Mouse (Mus musculus): ENCODE results near the gene Atp5l.
"Not testable (repeated sequence)": the region's sequence is repeated elsewhere in the genome, so short reads cannot be mapped to it uniquely, and the experiment has no call there.

Gene Atp5l

DNA sequence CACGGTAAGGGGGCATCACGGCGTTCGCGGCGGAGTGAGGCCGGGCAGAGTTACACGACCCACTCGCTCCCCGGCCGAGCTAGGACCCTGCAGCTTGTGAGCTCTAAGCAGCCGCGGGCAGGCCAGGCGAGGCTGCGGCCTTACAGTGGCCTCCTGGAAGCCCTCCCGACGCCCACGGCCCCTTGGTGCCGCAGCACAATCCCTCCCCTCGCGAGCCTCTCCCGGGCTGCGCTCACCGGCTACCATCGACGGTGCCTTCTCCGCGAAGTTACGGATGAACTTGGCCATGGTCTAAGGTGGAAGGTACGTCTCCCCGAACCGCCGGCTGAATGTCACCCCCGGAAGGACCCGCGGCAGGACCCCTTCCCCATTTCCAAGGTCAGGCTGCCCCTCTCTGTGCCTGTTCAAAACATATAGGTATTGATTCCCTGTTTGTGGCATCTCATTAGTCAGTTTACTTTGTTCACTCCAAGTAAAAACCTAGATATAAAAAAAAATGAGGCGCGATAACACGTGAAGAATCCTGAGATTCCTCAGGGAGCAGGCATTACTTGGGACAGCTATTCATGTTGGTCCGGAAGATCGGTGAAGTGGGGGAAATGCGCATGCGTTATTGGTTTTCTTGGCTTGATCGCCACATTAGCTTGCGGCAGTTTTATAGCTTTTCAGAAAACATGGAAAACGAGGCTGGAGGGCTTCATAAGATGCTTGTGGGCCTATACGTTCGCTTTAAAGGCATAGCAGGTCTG is at the start of gene Atp5l:
Gene Atp5l, minus strand, starts transcription at position 369 of the 749 bp plus-strand sequence.
- in situ Hi-C loops (cut with MboI, MseI), result loop anchor here (10.0 kb wide), 1 partner anchor 1374 kb away; no protein-coding TSS in a partner anchor

DNA sequence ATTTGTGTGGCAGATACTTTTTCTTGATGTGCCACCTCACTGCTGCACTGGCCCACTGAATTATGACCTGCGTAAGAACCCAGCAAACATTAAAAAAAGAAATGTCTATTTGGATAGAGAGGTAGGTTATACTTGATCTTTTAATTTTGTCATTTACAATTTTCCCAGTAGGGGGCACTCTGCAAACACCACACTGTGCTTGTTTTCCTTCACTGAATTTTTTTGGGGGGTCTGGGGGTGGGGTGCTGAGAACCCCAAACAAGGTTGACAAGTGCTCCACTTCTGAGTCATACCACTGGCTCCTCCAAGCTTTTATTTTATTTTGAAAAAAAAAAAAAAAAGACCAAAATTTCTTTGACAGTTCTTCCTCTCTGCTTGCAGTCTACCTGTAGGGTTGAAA is 48.9 kb upstream of the Atp5l start:
- in situ Hi-C loops (cut with MboI, MseI), result no loop called here

DNA sequence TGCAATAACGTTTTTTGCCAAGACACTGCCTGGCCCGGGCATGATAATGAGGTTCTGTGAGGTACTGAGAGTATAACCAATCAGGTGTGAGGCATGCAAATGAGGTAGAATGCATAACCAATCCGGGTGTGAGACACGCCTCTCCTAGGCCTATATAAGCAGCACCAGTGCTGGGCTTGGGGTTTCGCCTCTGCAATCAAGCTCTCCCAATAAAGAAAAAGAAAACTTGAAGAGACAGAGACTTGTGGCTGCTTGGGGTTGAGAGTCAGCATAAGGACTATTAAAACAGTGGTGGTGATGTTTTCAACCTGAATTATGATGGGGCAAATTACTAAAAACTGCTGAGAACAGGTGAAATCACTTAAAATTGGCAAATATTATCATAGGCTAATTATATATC is 47.2 kb upstream of the Atp5l start:
- in situ Hi-C loops (cut with MboI, MseI), result not testable (repeated sequence)

DNA sequence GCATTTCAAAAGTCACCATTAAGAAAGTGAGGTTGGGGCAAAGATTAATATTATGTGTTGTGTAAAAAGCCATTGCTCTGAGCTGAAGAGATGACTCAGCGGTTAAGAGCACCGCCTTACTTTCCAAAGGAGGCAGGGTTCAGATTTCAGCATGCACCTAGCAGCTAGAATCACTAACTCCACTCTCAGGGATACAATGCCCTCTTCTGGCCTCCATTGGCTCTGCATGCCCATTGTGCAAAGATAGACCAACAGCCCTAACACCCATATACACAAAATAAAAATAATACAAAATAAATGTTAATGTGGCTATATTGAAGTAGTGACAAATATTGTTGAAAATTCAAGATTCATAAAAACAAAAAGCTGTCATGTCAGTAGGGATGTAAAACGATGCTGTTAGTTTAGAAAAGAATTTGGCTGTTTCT is 46.3 kb upstream of the Atp5l start:
- in situ Hi-C loops (cut with MboI, MseI), result no loop called here

DNA sequence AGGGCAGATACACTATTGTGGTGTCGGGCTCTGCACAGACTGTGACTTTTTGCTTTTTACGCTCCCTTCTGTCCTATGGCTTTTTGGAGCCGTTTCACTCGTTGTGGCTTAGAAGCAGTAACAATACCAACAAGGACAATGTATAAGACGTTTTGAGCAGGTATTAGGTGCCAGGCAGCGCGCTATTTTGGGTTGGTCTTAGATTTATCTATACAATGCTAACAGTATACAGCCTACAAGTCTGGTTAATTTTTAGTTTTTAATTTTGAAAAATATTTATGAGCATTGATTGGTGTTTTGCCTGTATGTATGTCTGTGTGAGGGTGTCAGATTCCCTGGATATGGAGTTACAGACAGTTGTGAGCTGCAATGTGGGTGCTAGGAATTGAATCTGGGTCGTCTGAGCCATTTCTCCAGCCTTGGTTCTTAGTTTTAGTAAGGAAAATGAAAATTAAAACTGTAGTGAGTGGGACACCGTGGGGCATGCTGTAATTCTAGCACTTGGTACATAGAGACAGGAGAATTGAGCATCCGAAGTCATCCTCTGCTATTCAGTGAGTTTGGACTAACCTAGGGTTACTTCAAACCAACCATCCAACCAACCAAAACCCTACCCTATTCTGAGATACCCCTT is 45.4 kb upstream of the Atp5l start:
- in situ Hi-C loops (cut with MboI, MseI), result no loop called here

DNA sequence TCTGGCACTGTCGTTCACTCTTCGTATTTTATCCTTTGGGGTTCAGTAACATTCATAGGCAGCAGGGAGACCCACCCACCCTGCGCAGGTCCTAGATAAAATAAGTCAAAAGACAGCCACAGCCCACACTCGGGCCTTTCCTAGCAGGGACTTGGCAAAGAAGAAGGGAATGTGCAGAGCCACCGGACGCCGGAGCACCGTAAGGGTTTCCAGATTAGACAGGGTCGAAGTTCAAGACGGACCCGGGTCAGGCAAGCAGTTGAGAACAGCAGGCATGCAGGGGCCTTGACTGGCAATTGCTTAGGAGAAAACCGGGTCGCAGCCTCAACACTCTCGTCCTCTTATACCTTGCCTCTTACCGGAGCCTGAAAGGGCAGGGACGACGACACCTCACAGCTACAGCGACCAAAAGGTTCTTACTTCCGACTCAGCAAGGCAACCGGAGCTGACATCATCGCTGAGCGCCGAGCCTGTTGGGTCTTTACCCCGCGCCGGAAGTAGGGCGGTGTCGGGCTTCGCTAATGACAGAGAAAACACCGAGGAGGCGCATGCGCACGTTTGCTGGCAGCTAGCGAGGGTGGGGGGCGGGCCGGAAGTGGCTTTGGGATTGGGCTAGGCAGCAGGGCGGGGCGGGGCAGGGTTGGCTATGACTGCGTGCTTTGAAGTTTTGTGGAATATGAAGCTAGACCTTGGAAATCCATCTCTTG is 44.7 kb upstream of the Atp5l start, which contains the start of gene Ube4a:
Gene Ube4a, minus strand, starts transcription at position 475 of the 707 bp plus-strand sequence.
- in situ Hi-C loops (cut with MboI, MseI), result no loop called here

DNA sequence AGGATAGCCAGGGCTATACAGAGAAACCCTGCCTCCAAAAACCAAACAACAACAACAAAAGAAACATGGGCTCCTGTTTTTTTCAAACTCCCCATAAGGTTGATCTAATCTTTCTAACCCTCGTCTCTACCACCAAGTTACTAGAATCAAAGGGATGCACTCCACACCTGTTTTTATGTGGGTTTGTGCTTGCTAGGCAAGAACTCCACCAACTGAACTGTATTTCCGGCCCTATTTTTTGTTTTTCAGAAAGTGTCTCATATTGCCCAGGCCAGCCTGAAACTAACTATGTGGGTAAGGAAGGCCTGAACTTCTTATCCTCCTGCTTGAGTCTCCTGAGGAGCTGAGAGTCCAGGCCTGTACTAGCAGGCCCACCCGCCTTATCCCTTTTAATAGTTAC is 33.9 kb upstream of the Atp5l start:
- in situ Hi-C loops (cut with MboI, MseI), result no loop called here

DNA sequence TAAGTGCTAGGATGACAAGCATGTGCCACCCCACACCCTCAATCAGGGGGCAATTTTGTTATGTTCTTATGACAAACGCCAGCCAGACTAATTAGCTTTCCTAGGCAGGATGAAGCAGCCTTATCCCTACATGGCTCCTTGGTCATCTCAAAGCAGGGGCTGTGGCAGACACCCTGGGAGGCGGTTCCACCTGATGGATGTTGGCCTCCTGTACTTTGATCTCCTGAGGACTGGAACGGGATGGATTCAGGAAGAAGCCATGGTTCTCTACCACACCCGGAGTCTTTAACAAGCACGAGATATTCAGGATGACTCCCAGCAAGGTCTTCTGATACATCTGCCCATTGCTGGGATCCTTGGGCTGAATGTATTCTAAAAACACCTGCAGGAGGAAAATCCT is 27.3 kb upstream of the Atp5l start:
- in situ Hi-C loops (cut with MboI, MseI), result no loop called here

DNA sequence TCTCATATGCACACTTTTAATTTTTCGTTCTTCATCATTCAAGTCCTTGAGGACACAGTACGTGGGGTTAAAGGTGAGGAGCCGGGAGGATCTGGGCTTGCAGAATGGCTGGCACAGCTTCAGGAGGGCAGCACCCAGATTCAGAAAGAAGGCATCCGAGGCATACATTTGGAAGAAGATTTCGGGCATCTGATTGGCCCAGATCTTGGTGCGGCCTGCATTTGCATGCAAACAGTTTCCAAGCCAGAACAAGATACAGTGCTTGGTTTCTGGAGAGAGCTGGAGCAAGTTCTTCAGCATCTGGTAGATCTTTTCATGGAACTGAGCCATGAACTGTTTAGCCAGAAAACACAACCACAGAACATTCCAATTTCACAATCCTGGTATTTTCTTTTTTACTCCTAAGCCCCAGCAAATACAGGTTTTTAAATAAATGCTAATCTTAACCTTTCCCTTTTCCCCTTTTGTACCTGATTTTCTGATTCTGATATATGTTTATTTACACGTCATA is 25.7 kb upstream of the Atp5l start:
- in situ Hi-C loops (cut with MboI, MseI), result no loop called here

DNA sequence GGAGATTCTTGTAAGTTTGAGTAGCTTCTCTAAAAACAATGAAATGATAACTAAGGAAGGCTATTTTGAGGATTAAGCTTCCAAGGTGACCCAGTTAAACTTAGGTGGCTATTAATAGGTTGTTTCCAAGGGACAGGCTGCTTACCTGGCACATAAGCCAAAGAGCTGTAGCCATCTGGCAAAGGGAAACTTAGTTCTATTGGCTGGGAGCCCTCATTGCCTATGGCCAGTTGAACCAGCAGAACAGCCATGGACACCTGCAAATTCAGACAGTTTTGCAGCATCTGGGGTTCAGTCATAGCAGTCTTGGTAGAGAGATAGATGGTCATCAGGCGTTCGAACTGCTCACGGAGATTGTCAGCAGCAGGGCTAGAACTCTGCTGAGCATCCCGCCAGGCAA is 21.9 kb upstream of the Atp5l start:
- in situ Hi-C loops (cut with MboI, MseI), result no loop called here

DNA sequence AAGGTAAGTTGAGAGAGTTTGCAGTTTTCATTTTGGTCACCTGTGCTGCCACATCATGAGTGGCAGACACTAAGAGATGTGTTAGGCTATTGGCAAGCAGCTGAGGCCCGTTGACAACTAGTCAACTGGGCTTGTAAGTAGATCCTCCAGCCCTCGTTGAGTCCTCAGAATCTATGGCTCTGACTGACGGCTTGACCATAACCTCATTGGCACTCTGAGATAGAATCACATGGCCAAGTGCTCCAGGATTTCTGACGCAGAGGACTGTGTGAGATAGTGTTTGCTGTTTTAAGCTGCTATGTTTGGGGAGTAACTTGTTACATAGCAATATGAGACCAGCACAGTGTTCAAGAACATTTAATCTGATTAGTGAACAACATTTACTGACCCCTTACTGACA is 21.2 kb upstream of the Atp5l start:
- in situ Hi-C loops (cut with MboI, MseI), result no loop called here

DNA sequence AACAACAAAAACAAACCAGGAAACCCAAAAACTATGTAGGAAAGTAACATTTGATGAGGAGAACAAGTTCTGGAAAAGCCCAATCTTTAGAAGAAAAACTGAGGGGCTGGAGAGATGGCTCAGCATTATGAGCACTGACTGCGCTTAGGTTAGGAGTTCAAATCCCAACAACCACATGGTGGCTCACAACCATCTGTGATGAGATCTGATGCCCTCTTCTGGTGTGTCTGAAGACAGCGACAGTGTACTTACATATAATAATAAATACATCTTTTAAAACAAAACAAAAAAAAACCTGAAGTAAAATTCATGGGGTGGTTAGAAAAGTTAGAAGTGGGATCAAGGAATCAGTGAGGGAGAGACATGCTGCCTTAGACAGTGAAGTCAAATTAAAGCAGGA is 1.0 kb upstream of the Atp5l start:
- in situ Hi-C loops (cut with MboI, MseI), result loop anchor here (10.0 kb wide), 1 partner anchor 1373 kb away; no protein-coding TSS in a partner anchor

DNA sequence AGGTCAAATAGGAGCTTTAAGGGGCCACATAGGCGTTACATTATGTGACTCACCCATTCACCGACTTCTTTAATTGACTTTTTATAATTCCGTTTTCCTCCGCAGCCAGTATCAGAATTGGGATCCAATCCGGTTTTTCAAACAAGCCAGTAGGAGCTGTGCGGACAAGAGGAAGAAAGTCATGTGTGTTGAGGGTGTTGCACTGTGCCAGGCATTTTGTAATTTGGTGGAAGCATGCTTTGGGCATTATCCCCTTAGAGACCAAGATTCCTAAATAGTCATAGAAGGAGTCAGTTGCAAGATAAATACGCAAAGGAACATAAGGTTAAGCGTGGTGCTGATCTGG is 554 bp upstream of the Atp5l start:
- in situ Hi-C loops (cut with MboI, MseI), result loop anchor here (10.0 kb wide), 1 partner anchor 1374 kb away; no protein-coding TSS in a partner anchor

DNA sequence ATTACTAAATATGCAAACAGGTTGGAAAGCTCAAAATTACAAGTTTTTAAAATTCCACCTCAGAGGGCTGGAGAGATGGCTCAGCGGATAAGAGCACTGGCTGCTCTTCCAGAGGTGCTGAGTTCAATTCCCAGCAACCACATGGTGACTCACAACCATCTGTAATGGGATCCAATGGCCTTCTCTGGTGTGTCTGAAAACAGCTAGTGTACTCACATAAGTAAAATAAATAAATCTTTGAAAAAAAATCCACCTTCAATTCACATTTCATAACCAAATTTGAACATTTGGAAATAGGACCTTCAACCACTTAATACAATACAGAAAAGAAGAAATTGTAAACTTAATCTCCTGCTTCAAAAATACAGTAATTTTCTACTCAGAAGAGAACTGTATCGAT is 936 bp downstream of the Atp5l start:
- in situ Hi-C loops (cut with MboI, MseI), result loop anchor here (5.0 to 10.0 kb wide), 2 partner anchors 62 to 1375 kb away; no protein-coding TSS in a partner anchor

DNA sequence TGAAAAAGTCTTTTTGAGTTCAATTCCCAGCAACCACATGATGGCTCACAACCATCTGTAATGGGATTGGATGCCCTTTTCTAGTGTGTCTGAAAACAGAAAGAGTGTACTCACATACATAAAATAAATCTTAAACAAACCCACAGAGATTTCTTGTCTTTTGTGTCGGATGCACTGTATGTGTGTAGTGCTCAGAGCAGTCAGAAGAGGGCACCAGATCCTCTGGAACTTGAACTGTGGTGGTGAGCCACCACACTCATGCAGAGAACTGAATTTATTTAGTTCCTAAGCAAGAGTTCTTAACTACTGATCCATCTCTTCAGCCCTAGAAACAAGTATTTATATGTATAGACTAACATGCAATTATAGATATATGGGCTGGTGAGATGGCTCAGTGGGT is 4.3 kb downstream of the Atp5l start:
- in situ Hi-C loops (cut with MboI, MseI), result loop anchor here (5.0 kb wide), 1 partner anchor 59 kb away; no protein-coding TSS in a partner anchor

DNA sequence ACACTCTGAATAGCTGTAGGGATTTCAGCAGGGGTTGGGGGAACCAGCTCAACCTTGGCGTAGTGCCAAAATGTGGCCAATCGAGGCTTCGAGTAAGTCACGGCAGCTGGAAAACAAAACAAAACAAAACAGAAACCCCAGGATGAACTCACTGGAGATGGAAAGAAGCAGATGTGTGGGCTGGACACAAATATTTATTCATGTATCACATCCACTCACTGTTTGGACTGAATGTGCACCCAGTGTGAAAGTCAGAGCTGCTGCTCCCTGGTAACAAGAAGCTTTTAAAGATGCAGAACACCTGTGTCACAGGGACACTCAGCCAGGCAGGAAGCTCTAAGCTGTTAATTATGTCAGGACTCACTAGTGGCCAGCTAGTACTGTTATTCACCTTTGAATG is 5.8 kb downstream of the Atp5l start:
- in situ Hi-C loops (cut with MboI, MseI), result loop anchor here (5.0 kb wide), 1 partner anchor 57 kb away; no protein-coding TSS in a partner anchor

DNA sequence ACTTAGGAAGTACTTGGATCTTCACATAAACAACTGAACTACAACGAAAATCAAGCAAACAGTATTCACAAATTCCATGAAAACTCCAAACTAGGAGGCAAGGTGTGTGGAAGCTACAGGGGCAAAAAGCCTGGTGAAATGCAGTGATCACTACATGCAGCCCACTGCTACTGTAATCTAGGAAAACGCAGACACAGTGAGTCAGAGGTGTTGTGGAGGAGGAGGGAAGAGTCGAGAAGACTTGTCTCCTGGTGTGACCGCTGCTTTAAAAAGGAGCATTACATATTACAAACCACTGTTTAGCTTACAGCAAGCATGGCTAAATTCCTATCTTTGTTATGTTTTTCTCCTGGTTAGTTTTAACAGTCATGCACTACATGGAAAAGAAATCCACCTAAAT is 9.2 kb downstream of the Atp5l start:
- in situ Hi-C loops (cut with MboI, MseI), result no loop called here

DNA sequence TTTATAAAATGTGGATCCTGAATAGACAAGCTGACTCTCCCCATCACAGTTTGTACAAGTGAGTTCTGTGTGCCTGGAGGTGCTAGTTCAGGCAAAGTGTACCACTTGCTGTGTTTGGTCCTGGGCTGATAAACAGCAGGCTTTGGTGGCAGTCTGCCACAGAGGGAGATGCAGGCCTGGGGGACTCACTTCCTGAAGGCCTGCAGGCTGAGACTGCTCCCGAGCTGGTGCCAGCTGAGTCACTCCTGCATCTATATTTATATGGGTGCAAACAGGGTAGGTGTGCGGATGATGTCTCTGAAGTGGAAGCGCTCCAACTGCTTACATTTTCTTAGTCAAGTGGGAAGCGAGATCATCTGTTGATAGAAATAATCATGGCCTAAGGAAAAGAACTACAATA is 14.9 kb downstream of the Atp5l start:
- in situ Hi-C loops (cut with MboI, MseI), result no loop called here

DNA sequence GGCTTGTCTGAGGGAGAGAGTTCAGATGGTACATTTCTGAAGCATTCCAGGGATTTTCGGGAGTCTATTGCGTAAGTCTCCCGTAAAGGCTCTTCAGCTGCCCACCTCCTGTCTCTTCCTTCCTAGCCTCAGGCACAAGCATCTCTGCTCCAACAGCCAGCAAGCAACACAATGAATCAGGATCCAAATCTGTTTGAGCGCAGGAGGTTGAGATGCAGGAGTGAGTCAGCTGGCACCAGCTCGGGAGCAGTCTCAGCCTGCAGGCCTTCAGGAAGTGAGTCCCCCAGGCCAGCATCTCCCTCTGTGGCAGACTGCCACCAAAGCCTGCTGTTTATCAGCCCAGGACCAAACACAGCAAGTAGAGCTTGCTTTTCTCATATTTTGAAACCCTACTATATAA is 15.6 kb downstream of the Atp5l start:
- in situ Hi-C loops (cut with MboI, MseI), result no loop called here

DNA sequence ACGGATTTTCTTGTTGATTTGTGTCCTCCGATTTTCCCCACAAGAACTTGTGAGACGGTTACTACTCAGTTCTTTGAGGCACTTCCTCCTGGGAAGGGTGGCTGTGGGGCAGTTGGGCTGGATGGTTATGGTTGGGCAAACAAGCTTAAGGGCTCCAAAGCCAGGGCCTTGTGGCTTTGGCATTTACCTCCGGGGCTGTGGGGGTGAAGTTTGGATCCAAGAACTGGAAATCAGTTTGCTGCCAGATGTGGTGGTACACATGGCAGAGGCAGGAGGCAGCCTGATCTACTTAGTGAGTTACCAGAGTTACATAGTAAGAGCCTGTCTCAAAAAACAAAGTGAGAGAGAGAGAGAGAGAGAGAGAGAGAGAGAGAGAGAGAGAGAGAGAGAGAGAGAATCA is 16.7 kb downstream of the Atp5l start:
- in situ Hi-C loops (cut with MboI, MseI), result no loop called here

DNA sequence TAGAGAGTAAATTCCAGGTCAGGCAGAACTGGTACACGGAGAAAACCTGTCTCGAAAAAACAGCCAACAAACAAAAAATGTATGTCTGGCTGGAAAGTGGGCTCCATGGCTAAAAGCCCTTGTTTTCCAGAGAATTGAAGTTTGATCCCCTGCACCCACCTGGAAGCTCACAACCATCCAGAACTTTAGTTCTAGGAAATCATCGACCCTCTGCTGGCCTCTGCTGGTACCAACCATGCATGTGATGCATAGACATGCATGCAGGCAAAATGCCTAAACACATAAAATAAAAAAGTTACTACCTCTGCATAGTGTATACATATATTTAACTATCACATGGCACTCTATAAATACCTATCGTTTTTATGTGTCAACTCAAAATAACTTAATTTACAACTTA is 20.1 kb downstream of the Atp5l start:
- in situ Hi-C loops (cut with MboI, MseI), result no loop called here

DNA sequence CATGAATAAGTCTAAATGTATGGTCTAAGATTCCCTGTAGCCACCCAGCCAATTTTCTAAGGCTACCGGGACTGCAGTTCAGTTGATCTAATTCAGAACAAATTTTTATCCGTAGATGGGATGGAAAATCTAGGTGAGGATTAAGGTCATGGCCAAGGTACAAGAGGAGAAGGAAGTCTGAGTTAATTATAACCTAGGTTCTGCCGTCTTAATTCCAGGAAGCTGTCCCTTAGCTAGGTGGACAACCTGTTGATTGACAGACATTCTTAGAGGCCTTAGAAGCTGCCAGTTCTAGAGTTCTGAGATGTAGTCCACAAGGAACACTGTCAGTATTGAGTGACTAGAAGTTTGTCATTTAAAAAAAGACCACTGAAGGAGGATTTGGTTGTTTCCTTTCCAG is 20.8 kb downstream of the Atp5l start:
- in situ Hi-C loops (cut with MboI, MseI), result no loop called here
